Mouse (Mus musculus): ENCODE measurements at regions not wholly inside any gene's neighbourhood (a gene's known extent, or its start where the extent isn't known, plus 50 kb on each side); places are given as distances from the start of the nearest gene placed in this dataset.

- no peak for TF ChIP-seq POLR2A (IDR thresholded peaks at IDR 0.05; ENCODE audit: low read depth, low read length)
- TF ChIP-seq CTCF (IDR thresholded peaks at IDR 0.05; ENCODE audit: extremely low read depth, insufficient read depth, insufficient read length, insufficient replicate concordance), result no peak
Observed at GRCm38 (mm10) chr13:97587088-97587487, 173.3 kb downstream of the Gm10260 start.
